ENCODE assay signal across 25 mouse cellular contexts in genomic region chr3:101310977-101311376, GRCm38 (mm10). TPM values are rescaled to one million over a fixed set of nuclear protein-coding genes. Genes with fewer than 3 reads are reported as not detected.
DNase-seq lines count a peak whose midpoint lies in the region; ATAC-seq lines count a peak whose summit lies in the region.
"Had no signal": no experiment of that assay in that cellular context is flagged by ENCODE, and none has a peak within 500 bp of the region (broad histone marks: within the 10 kb centered on the region; RNA-seq: fewer than 3 reads in every experiment).

No protein-coding gene starts in this region.

- no peaks in the 10 kb centered on the region for H3K27me3 ChIP-seq in kidney, embryonic 16.5 days (ENCODE audit: insufficient read depth, low read length)
- no peaks in the 10 kb centered on the region for H3K27me3 ChIP-seq in forebrain, embryonic 13.5 days
- H3K27me3 ChIP-seq: limb, embryonic 13.5 days had no signal

- H3K4me1 ChIP-seq in kidney, embryonic 16.5 days (ENCODE audit: insufficient read depth, low read length) = peaks cover 5% of the 10 kb centered on the region; the same call in 1 of the 2 replicates
- no peaks in the 10 kb centered on the region for H3K4me1 ChIP-seq in forebrain, embryonic 13.5 days

- DNase-seq in R1 (ENCODE audit: low read depth, low spot score) = peak; percentile 38
- peak; percentile 45 for DNase-seq in kidney, adult 11 months
- no peak for DNase-seq in retina, embryonic 14.5 days (ENCODE audit: low spot score)
- DNase-seq: adrenal gland, postnatal 36 days; cerebellum, adult 2 months; gastrocnemius, postnatal 25 days; liver, embryonic 13.5 days; lung, embryonic 14.5 days; midbrain, embryonic 14.5 days; thymus, adult 2 months had no signal

- H3K4me2 ChIP-seq in kidney, embryonic 16.5 days (replicated peaks; ENCODE audit: low read depth, low read length) = no peak overlapping the region
- no peak overlapping the region for H3K4me2 ChIP-seq in forebrain, embryonic 13.5 days
- H3K4me2 ChIP-seq: limb, embryonic 13.5 days; liver, embryonic 13.5 days; lung, embryonic 14.5 days had no signal

- no peaks in the 10 kb centered on the region for H3K36me3 ChIP-seq in kidney, embryonic 16.5 days (ENCODE audit: insufficient read depth, low read length)
- no peaks in the 10 kb centered on the region for H3K36me3 ChIP-seq in forebrain, embryonic 13.5 days (ENCODE audit: poor library complexity, severe bottlenecking)
- H3K36me3 ChIP-seq: hindbrain, embryonic 10.5 days; limb, embryonic 13.5 days; liver, embryonic 13.5 days had no signal

- ATAC-seq in kidney, embryonic 16.5 days (ENCODE audit: low FRiP score, low TSS enrichment) = 0 out of 2 replicates have a peak, but pooled peaks have one; percentile 66
- 0 out of 2 replicates have a peak, but pooled peaks have one; percentile 41 for ATAC-seq in megakaryocyte, adult 5-6 weeks (ENCODE audit: poor library complexity, severe bottlenecking)
- ATAC-seq in forebrain, embryonic 13.5 days = no peak
- no peak for ATAC-seq in megakaryocyte-erythroid progenitor cell, adult 5-6 weeks (replicated peaks; ENCODE audit: low FRiP score, low TSS enrichment, poor library complexity, severe bottlenecking)
- ATAC-seq: forebrain, embryonic 14.5 days; hindbrain, postnatal 0 days had no signal

- no peak overlapping the region for H3K9ac ChIP-seq in kidney, embryonic 16.5 days (replicated peaks; ENCODE audit: low read length)
- no peak overlapping the region for H3K9ac ChIP-seq in forebrain, embryonic 13.5 days
- H3K9ac ChIP-seq: limb, embryonic 13.5 days; liver, embryonic 13.5 days; lung, embryonic 14.5 days had no signal

- 23% methylated on average over 9 of the region's 9 CpGs for WGBS in kidney, embryonic 16.5 days
- WGBS in forebrain, embryonic 13.5 days = 72% methylated on average over 9 of the region's 9 CpGs

- no peak overlapping the region for H3K4me3 ChIP-seq in kidney, embryonic 16.5 days (ENCODE audit: low read length)
- H3K4me3 ChIP-seq in forebrain, embryonic 13.5 days = no peak overlapping the region
- H3K4me3 ChIP-seq: hindbrain, embryonic 10.5 days; limb, embryonic 13.5 days; liver, embryonic 13.5 days; myocyte had no signal

- no peaks in the 10 kb centered on the region for H3K9me3 ChIP-seq in kidney, embryonic 16.5 days (ENCODE audit: low read length)
- H3K9me3 ChIP-seq in forebrain, embryonic 13.5 days (replicated peaks) = no peaks in the 10 kb centered on the region
- H3K9me3 ChIP-seq: hindbrain, embryonic 10.5 days; limb, embryonic 13.5 days; liver, embryonic 13.5 days had no signal

- no peak overlapping the region for H3K27ac ChIP-seq in kidney, embryonic 16.5 days (ENCODE audit: low read length)
- no peak overlapping the region for H3K27ac ChIP-seq in forebrain, embryonic 13.5 days
- H3K27ac ChIP-seq: hindbrain, embryonic 10.5 days; hindbrain, postnatal 0 days; limb, embryonic 13.5 days; liver, embryonic 13.5 days; macrophage had no signal

RNA-seq across cellular contexts. Expression of gene Cd2, which starts 23.2 kb away (rescaled TPM):
- 0.22 TPM in 1 of 2 replicates, not detected in the other for polyA plus RNA-seq in kidney, embryonic 16.5 days (2015; fragmentation: Nextera tagmentation; extraction: Ambion mirVana)
- 3.1 and 3.2 TPM in 2 replicates for total RNA-seq in megakaryocyte, adult 5-6 weeks (2015)
- 6.6 and 7.3 TPM in 2 replicates for total RNA-seq in megakaryocyte, adult 5-6 weeks (2017)
- polyA plus RNA-seq in forebrain, embryonic 13.5 days (2015; fragmentation: Nextera tagmentation; extraction: Ambion mirVana) = not detected in 2 replicates
- 0.35 and 6.1 TPM in 2 replicates for total RNA-seq in megakaryocyte-erythroid progenitor cell, adult 5-6 weeks (2014; fragmentation: Nextera tagmentation)
- total RNA-seq in megakaryocyte-erythroid progenitor cell, adult 5-6 weeks (2017) = 0.19 and 14.4 TPM in 2 replicates
- total RNA-seq: hindbrain, postnatal 0 days; layer of hippocampus, postnatal 25 days; left cerebral cortex, postnatal 14 days had no signal
- polyA plus RNA-seq: C2C12; embryonic facial prominence, embryonic 11.5 days; heart, postnatal 0 days; hindbrain, postnatal 0 days; limb, embryonic 13.5 days; liver, embryonic 13.5 days; midbrain, embryonic 14.5 days; myocyte had no signal

Comparison
In these comparisons a context has a peak if more than half of its experiments do, and no peak if none do; other contexts are left out.
1. ATAC-seq: peak in kidney, embryonic 16.5 days (single experiment) and megakaryocyte, adult 5-6 weeks (single experiment); none in forebrain, embryonic 13.5 days (single experiment) and megakaryocyte-erythroid progenitor cell, adult 5-6 weeks (single experiment).